Mouse (Mus musculus) C2C12 (cell line): ENCODE results near the gene Hoxd1. TPM values are rescaled to one million over a fixed set of nuclear protein-coding genes. Genes with fewer than 3 reads are reported as not detected.

ENCODE experiments used
- H3K27me3 ChIP-seq: one replicate; pipeline ENCODE4 v1.6.1; 2011; ENCODE audit not compliant: control insufficient read depth, insufficient read depth, insufficient read length
- H3K36me3 ChIP-seq: one replicate; pipeline ENCODE4 v1.6.1; 2011; ENCODE audit not compliant: control insufficient read depth, insufficient read depth
- H3K4me3 ChIP-seq: one replicate; pipeline ENCODE4 v1.5.1; 2011; ENCODE audit warnings: mild to moderate bottlenecking, control low read depth; ENCODE audit not compliant: poor library complexity, insufficient read depth, severe bottlenecking
- H3K79me2 ChIP-seq: one replicate; pipeline ENCODE4 v1.6.1; 2011; ENCODE audit not compliant: control insufficient read depth, insufficient read depth
- H3K79me3 ChIP-seq: one replicate; pipeline ENCODE4 v1.6.1; 2011; ENCODE audit warnings: low read depth, control low read depth
- H3ac ChIP-seq: one replicate; pipeline ENCODE3; 2011; ENCODE audit warnings: low read depth; ENCODE audit not compliant: control insufficient read depth, insufficient read length
- CEBPB ChIP-seq: IDR thresholded peaks from one replicate; pipeline ENCODE4 v1.6.1; 2011; ENCODE audit warnings: low read depth, mild to moderate bottlenecking, control low read depth, moderate library complexity
- CTCF ChIP-seq: IDR thresholded peaks from one replicate; pipeline ENCODE4 v1.5.1; 2011; ENCODE audit not compliant: control insufficient read depth, insufficient read depth, insufficient read length
- FOSL1 ChIP-seq: IDR thresholded peaks from one replicate; pipeline ENCODE4 v1.8.0; 2011; ENCODE audit warnings: mild to moderate bottlenecking, low read length; ENCODE audit not compliant: poor library complexity, insufficient read depth, severe bottlenecking
- MAX ChIP-seq: IDR thresholded peaks from one replicate; pipeline ENCODE4 v1.6.1; 2011; ENCODE audit warnings: mild to moderate bottlenecking, control low read depth
- MYOD1 ChIP-seq: IDR thresholded peaks from one replicate; pipeline ENCODE4 v1.6.1; 2011; ENCODE audit warnings: low read depth; ENCODE audit not compliant: control insufficient read depth, insufficient read length
- MYOG ChIP-seq: IDR thresholded peaks from one replicate; pipeline ENCODE4 v1.6.1; 2011; ENCODE audit not compliant: control insufficient read depth, insufficient read length; ENCODE audit errors: extremely low read depth
- USF1 ChIP-seq: IDR thresholded peaks from one replicate; pipeline ENCODE4 v1.6.1; 2011; ENCODE audit warnings: low read depth, mild to moderate bottlenecking, control low read depth, moderate library complexity
- polyA plus RNA-seq: library from polyadenylated mRNA; unstranded; fragments of >200 nt; fragmentation: generic; extraction: Trizol; gene quantifications from one replicate; pipeline ENCODE4 v1.2.1, GENCODE M21; 2012; ENCODE audit warnings: missing spikeins

The Hoxd1 gene
- polyA plus RNA-seq, 1 experiment = not detected

- Histone ChIP-seq H3K79me3 (no peaks in the 10 kb centered on the region), H3K4me3 (no peak overlapping the region), H3K36me3 (no peaks in the 10 kb centered on the region), H3ac (no peak overlapping the region), H3K79me2 (no peaks in the 10 kb centered on the region), H3K27me3 (peaks cover 4% of the 10 kb centered on the region)
- no peak for TF ChIP-seq USF1
- no peak for TF ChIP-seq MYOD1
- TF ChIP-seq FOSL1 = no peak
- TF ChIP-seq MYOG = no peak
- TF ChIP-seq CTCF = no peak
- no peak for TF ChIP-seq CEBPB
- no peak for TF ChIP-seq MAX
Measured at GRCm38 (mm10) chr2:74761941-74762340, 839 bp upstream of the Hoxd1 start.

DNA sequence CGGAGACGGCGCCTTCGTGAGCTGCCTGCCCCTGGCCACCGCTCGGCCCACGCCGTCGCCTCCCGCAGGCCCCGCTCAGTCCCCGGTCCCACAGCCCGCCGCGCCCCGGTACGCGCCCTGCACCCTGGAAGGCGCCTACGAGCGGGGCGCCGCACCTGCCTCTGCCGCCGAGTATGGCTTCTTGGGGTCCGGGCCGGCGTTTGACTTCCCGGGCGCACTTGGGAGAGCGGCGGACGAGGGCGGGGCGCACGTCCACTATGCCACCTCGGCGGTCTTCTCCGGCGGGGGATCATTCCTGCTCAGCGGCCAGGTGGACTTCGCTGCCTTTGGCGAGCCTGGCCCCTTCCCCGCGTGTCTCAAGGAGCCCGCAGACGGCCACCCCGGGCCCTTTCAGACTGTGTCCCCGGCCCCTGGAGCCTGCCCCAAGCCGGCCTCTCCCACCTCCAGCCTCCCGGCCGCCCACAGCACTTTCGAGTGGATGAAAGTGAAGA is 510 bp downstream of the Hoxd1 start:
- TF ChIP-seq MAX (no peak), FOSL1 (no peak), CEBPB (no peak), CTCF (no peak), MYOG (no peak), USF1 (no peak), MYOD1 (no peak)
- H3ac ChIP-seq = no peak overlapping the region
- no peaks in the 10 kb centered on the region for H3K79me2 ChIP-seq
- no peaks in the 10 kb centered on the region for H3K36me3 ChIP-seq
- no peaks in the 10 kb centered on the region for H3K79me3 ChIP-seq
- no peak overlapping the region for H3K4me3 ChIP-seq
- peaks cover 4% of the 10 kb centered on the region for H3K27me3 ChIP-seq

DNA sequence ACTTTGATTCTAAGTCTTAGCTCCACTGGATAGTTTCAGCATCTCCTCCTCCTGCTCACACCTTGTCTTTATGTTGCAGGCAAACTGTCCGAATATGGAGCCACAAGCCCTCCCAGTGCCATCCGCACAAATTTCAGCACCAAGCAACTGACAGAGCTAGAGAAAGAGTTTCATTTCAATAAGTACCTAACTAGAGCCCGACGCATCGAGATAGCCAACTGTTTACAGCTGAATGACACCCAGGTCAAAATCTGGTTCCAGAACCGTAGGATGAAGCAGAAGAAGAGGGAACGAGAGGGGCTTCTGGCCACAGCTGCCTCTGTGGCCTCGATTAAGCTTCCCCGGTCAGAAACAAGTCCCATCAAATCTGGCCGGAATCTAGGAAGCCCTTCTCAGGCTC is 1.2 kb downstream of the Hoxd1 start:
- no peak for TF ChIP-seq CEBPB
- Histone ChIP-seq H3K36me3 (no peaks in the 10 kb centered on the region), H3K4me3 (no peak overlapping the region), H3ac (no peak overlapping the region), H3K79me3 (no peaks in the 10 kb centered on the region), H3K79me2 (no peaks in the 10 kb centered on the region), H3K27me3 (peaks cover 7% of the 10 kb centered on the region)

DNA sequence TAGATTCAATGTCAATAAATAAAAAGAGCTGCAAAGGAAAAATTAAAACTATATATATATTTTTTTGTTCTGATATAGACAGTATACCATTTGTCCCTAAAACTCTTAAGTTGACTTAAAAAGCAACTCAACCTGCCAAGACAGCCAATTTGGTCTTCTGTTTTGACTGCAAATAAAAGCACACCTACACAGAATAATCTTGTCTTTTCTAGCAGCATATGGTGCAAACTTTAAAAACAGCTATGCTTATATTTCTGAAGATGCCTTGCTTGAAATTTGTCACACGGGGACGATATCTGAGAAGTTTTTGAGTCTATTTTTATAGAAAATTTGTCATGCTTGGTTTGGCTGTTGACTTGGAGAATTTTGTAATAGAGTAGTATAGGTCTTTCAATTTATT is 11.6 kb downstream of the Hoxd1 start:
- TF ChIP-seq USF1 (no peak), CTCF (no peak), MYOG (no peak), MYOD1 (no peak), FOSL1 (no peak), MAX (no peak), CEBPB (no peak)

DNA sequence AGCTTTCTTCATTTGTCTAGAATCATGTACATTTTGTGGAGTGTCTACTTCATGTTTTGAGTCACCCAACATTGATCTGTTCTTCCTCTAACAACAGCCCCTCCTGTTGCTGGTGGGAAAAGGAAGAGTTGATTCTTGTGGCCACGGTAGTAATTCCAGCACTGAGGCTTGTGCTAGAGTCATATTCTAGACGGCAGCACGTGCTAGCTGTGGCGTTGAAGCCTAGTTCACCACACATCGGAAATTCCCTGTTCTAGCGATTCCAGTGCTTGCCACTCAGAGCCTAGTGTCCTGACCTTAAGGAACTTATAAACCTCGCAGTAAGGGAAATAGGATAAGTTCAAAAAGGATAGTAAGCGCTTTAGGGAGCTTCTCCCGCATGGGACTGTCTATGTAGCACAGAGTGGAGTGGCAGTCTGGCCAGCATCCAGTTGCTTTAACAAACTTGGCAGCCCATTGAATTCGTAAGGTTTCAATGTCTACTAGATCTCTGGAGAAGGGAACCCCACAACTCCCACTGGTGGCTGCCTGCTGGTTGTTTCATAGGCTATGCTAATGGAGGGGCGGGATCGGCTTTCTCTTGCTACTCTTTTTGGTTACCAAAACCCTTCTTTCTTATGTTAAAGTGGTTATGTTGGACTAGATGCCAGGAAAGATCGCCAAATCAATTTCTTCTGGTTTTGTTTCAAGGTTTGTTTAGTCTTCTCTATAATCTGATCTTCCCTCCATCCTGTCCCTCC is 14.9 kb downstream of the Hoxd1 start:
- Histone ChIP-seq H3K27me3 (peaks cover 13% of the 10 kb centered on the region), H3K79me3 (no peaks in the 10 kb centered on the region), H3K4me3 (no peak overlapping the region), H3ac (no peak overlapping the region), H3K36me3 (no peaks in the 10 kb centered on the region), H3K79me2 (no peaks in the 10 kb centered on the region)
- TF ChIP-seq FOSL1 (no peak), MYOD1 (no peak), MAX (no peak), CTCF (no peak)

More for the DNA sequence above, 11.6 kb downstream of the Hoxd1 start:
- no peaks in the 10 kb centered on the region for H3K79me2 ChIP-seq
- no peak overlapping the region for H3ac ChIP-seq
- no peaks in the 10 kb centered on the region for H3K79me3 ChIP-seq
- H3K27me3 ChIP-seq = peaks cover 10% of the 10 kb centered on the region
- H3K36me3 ChIP-seq = no peaks in the 10 kb centered on the region
- H3K4me3 ChIP-seq = no peak overlapping the region

GRCm38 (mm10) chr2:74781386-74781785 is 18.6 kb downstream of the Hoxd1 start:
- TF ChIP-seq USF1 (no peak), MAX (no peak), MYOG (no peak), MYOD1 (no peak), CTCF (no peak), FOSL1 (no peak), CEBPB (no peak)
- H3K27me3 ChIP-seq = peaks cover 22% of the 10 kb centered on the region
- H3K79me3 ChIP-seq = no peaks in the 10 kb centered on the region

More at GRCm38 (mm10) chr2:74781386-74781785, 18.6 kb downstream of the Hoxd1 start:
- Histone ChIP-seq H3K36me3 (no peaks in the 10 kb centered on the region), H3K4me3 (no peak overlapping the region), H3K79me2 (no peaks in the 10 kb centered on the region), H3ac (no peak overlapping the region)
